Mouse (Mus musculus) limb, embryonic 15.5 days (tissue): Measurements from ENCODE around the gene Sf3a2. TPM values are rescaled to one million over a fixed set of nuclear protein-coding genes. Genes with fewer than 3 reads are reported as not detected.
A peak's percentile ranks its signal among the peaks of the same experiment; 100 is the strongest.

Experiments used
- ATAC-seq: fragments of 200-750 bp; cut with Nextera tagmentation; 2 replicates; pipeline ENCODE4 v1.8.0; 2017; ENCODE audit warnings: low read depth, moderate TSS enrichment; ENCODE audit not compliant: insufficient number of reproducible peaks, low FRiP score, low TSS enrichment
- H3K27ac ChIP-seq: fragments of 300-500 bp; sonication (generic); 2 replicates; pipeline ENCODE4 v1.5.1; 2015; ENCODE audit warnings: moderate library complexity, mild to moderate bottlenecking, inconsistent platforms
- H3K27me3 ChIP-seq: fragments of 300-500 bp; sonication (generic); 2 replicates; pipeline ENCODE4 v1.6.1; 2015; ENCODE audit warnings: inconsistent platforms
- H3K36me3 ChIP-seq: fragments of 300-500 bp; sonication (generic); 2 replicates; pipeline ENCODE4 v1.6.1; 2015; ENCODE audit warnings: inconsistent platforms
- H3K4me1 ChIP-seq: fragments of 300-500 bp; sonication (generic); 2 replicates; pipeline ENCODE4 v1.6.1; 2015; ENCODE audit warnings: inconsistent platforms
- H3K4me2 ChIP-seq: fragments of 300-500 bp; sonication (generic); 2 replicates; pipeline ENCODE4 v1.6.1; 2015; ENCODE audit warnings: mild to moderate bottlenecking, inconsistent platforms
- H3K4me3 ChIP-seq: fragments of 300-500 bp; sonication (generic); 2 replicates; pipeline ENCODE4 v1.5.1; 2015; ENCODE audit warnings: mild to moderate bottlenecking, inconsistent platforms
- H3K9ac ChIP-seq: fragments of 300-500 bp; sonication (generic); 2 replicates; pipeline ENCODE4 v1.6.1; 2015; ENCODE audit warnings: inconsistent platforms
- H3K9me3 ChIP-seq: fragments of 300-500 bp; sonication (generic); 2 replicates; pipeline ENCODE4 v1.6.1; 2016; ENCODE audit warnings: inconsistent platforms
- WGBS: fragments of 180-500 bp; shearing (Covaris S2); methylation state at CpG from one replicate; pipeline ENCODE4 v1.1.7; 2015; 5-methylcytosine and 5-hydroxymethylcytosine counted together
- polyA plus RNA-seq: library from polyadenylated mRNA; unstranded; fragments of >200 nt; fragmentation: Nextera tagmentation; extraction: Ambion mirVana; gene quantifications from 2 replicates; pipeline ENCODE4 v1.2.1, GENCODE M21; 2015

Sf3a2 gene
- polyA plus RNA-seq, result 59.0 and 71.7 TPM in 2 replicates

DNA sequence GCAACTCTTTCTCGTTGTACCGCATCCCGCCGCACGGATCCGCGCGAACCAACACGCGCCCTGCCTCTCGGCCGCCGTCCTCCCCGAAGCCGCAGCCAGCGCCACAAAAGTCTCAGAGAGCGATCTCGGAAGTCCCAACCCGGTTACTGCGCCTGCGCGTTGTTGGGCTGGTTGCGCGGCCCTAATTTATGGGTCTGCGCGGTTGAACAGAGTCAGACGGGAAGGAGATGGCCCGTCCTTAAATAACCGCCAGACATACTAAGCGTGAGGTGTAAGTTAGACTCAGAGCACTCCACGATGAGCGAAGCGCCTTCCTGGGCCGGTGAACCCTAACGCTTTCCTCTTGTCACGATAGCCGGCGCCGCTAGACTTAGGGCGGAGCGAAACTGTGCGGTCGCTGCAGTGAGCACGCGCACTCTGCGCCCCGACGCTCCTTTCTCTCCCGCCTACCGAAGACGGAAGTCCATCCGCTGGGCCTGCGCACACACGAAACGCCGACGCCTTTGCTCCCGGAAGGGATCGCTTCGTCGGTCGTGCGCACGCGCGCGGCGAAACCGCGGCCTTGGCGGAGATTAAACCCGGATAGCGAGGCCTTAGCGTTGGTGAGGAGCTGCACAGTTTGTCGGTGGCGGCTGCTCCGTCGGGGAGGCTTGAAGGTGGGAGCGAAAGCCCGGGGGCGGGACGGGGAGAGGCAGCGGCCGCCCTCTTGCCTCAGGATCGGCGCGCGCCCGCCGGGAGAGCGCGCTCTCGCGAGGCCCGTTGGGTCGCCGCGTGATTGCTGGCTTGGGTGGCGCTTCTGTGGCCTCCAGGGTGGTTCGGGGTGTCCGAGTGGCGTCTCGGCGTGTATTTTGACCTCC is at the start of gene Sf3a2, which contains the start of gene Plekhj1:
TSS of gene Sf3a2 (plus strand) at position 49 of the 857 bp plus-strand sequence.
TSS of gene Plekhj1 (minus strand) at position 477 of the 857 bp plus-strand sequence.
- under 1% methylated on average over 104 of the region's 104 CpGs for WGBS
- ATAC-seq, result peak; percentile 89
- H3K36me3 ChIP-seq, result peaks cover 66% of the 10 kb centered on the region

GRCm38 (mm10) chr10:80748609-80749008 is 49.4 kb upstream of the Sf3a2 start:
- no peak overlapping the region for H3K9ac ChIP-seq

More for the DNA sequence above, at the start of gene Sf3a2, which contains the start of gene Plekhj1:
- no peaks in the 10 kb centered on the region for H3K9me3 ChIP-seq
- peak within 1 kb of the TSS; percentile 98 for H3K27ac ChIP-seq
- peak within 1 kb of the TSS; percentile 93 for H3K4me3 ChIP-seq
- H3K4me2 ChIP-seq, result peak within 1 kb of the TSS; percentile 54
- peaks cover 27% of the 10 kb centered on the region for H3K4me1 ChIP-seq
- H3K27me3 ChIP-seq, result no peaks in the 10 kb centered on the region
- H3K9ac ChIP-seq, result peak within 1 kb of the TSS; percentile 98

DNA sequence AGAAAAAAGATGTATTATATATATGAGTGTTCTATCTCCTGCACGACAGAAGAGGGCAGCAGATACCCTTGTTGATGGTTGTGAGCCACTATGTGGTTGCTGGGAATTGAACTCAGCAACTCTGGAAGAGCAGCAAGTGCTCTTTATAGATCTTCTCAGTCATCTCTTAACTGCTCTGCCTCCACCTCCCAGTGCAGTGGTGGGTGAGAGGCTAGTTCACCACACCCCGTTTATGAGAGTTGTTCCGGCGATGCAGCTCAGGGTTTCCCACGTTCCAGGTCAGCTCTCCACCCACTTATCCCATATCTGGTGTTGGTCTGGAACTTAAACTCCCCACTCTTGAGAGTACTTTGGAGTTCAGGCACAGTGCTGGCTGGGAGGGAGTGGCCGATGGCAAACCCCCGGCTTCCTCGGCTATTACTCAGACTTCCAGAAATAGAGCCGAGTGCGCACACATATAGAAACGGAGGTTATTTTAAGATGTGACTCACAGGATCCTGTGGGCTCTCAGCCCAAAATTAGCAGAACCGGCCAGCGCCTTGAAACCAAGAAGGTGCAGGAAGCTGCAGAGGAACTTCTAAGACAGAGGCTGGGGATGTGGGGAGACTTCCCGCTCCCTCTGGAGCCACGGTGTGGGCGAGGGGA is 46.7 kb upstream of the Sf3a2 start:
- Histone ChIP-seq H3K36me3 (no peaks in the 10 kb centered on the region), H3K4me3 (peak overlapping the region; percentile 27), H3K9me3 (no peaks in the 10 kb centered on the region), H3K4me2 (peak overlapping the region; percentile 48), H3K27ac (peak overlapping the region; percentile 92), H3K9ac (no peak overlapping the region), H3K4me1 (peaks cover 28% of the 10 kb centered on the region), H3K27me3 (no peaks in the 10 kb centered on the region)
- WGBS, result 8% methylated on average over 16 of the region's 16 CpGs
- peak; percentile 72 for ATAC-seq

More at GRCm38 (mm10) chr10:80748609-80749008, 49.4 kb upstream of the Sf3a2 start:
- Histone ChIP-seq H3K4me3 (no peak overlapping the region), H3K4me2 (no peak overlapping the region), H3K4me1 (peaks cover 21% of the 10 kb centered on the region), H3K27me3 (no peaks in the 10 kb centered on the region), H3K9me3 (no peaks in the 10 kb centered on the region), H3K27ac (no peak overlapping the region), H3K36me3 (no peaks in the 10 kb centered on the region)
- ATAC-seq, result no peak
- 7% methylated on average over 6 of the region's 6 CpGs for WGBS

DNA sequence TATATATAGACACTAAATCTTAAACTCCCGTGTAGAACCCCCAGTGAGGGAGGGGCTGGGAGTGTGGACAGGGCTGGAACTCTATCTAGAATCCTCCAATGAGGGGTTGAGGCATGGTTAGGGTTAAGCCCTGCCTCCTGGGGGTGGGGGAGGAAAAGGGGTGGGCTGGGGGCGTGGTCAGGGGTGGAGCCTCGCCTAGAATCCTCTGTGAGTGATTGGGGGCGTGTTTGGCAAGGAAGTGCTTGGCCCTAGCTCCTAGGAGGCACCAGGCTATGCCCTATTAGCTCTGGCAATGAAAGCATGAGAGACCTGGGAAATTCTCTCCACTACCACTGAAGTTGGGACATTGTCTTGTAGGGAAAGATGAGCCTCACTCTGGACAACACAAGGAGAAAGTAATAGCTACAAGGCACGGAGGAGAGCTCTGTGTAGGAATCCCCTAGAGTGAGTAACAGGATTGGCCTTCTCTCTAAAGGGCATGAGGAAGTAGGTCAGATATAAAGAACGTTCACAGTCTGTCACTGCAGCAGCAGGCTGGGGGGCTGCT is 45.8 kb upstream of the Sf3a2 start:
- Histone ChIP-seq H3K27me3 (no peaks in the 10 kb centered on the region), H3K4me2 (peak overlapping the region; percentile 48), H3K36me3 (no peaks in the 10 kb centered on the region), H3K27ac (peak overlapping the region; percentile 92), H3K4me1 (peaks cover 37% of the 10 kb centered on the region), H3K9me3 (no peaks in the 10 kb centered on the region), H3K4me3 (peak overlapping the region; percentile 27), H3K9ac (no peak overlapping the region)
- peak; percentile 49; the same call in 1 of the 2 replicates for ATAC-seq
- WGBS, result 3% methylated on average over 6 of the region's 6 CpGs

GRCm38 (mm10) chr10:80754594-80755290 is 43.3 kb upstream of the Sf3a2 start, which contains the start of gene Dot1l:
Gene Dot1l, plus strand, starts transcription at chr10:80755206.
- Histone ChIP-seq H3K9me3 (no peaks in the 10 kb centered on the region), H3K9ac (peak within 1 kb of the TSS; percentile 87), H3K4me1 (peaks cover 59% of the 10 kb centered on the region), H3K27ac (peak within 1 kb of the TSS; percentile 88), H3K36me3 (no peaks in the 10 kb centered on the region), H3K27me3 (no peaks in the 10 kb centered on the region), H3K4me2 (peak within 1 kb of the TSS; percentile 81), H3K4me3 (peak within 1 kb of the TSS; percentile 95)
- WGBS, result under 1% methylated on average over 45 of the region's 57 CpGs
- ATAC-seq, result peak; percentile 86

- peak overlapping the region; percentile 88 for H3K27ac ChIP-seq
- H3K27me3 ChIP-seq, result no peaks in the 10 kb centered on the region
- H3K4me3 ChIP-seq, result peak overlapping the region; percentile 95
- under 1% methylated on average over 74 of the region's 75 CpGs for WGBS
- no peaks in the 10 kb centered on the region for H3K9me3 ChIP-seq
- no peaks in the 10 kb centered on the region for H3K36me3 ChIP-seq
- H3K9ac ChIP-seq, result peak overlapping the region; percentile 87
- H3K4me2 ChIP-seq, result peak overlapping the region; percentile 81
- ATAC-seq, result no peak
- peaks cover 63% of the 10 kb centered on the region for H3K4me1 ChIP-seq
Measured at GRCm38 (mm10) chr10:80755291-80756015, 42.5 kb upstream of the Sf3a2 start.

GRCm38 (mm10) chr10:80756099-80756498 is 41.9 kb upstream of the Sf3a2 start:
- Histone ChIP-seq H3K9me3 (no peaks in the 10 kb centered on the region), H3K27ac (no peak overlapping the region), H3K9ac (peak overlapping the region; percentile 87), H3K27me3 (no peaks in the 10 kb centered on the region), H3K36me3 (no peaks in the 10 kb centered on the region), H3K4me1 (peaks cover 65% of the 10 kb centered on the region), H3K4me3 (peak overlapping the region; percentile 95), H3K4me2 (peak overlapping the region; percentile 81)
- no peak for ATAC-seq
- WGBS, result 27% methylated on average over 3 of the region's 3 CpGs

GRCm38 (mm10) chr10:80756509-80756908 is 41.5 kb upstream of the Sf3a2 start:
- Histone ChIP-seq H3K4me2 (peak overlapping the region; percentile 81), H3K27me3 (no peaks in the 10 kb centered on the region), H3K9ac (peak overlapping the region; percentile 87), H3K27ac (no peak overlapping the region), H3K9me3 (no peaks in the 10 kb centered on the region), H3K4me1 (peaks cover 63% of the 10 kb centered on the region), H3K36me3 (no peaks in the 10 kb centered on the region), H3K4me3 (peak overlapping the region; percentile 95)
- 55% methylated on average over 2 of the region's 2 CpGs for WGBS
- no peak for ATAC-seq

DNA sequence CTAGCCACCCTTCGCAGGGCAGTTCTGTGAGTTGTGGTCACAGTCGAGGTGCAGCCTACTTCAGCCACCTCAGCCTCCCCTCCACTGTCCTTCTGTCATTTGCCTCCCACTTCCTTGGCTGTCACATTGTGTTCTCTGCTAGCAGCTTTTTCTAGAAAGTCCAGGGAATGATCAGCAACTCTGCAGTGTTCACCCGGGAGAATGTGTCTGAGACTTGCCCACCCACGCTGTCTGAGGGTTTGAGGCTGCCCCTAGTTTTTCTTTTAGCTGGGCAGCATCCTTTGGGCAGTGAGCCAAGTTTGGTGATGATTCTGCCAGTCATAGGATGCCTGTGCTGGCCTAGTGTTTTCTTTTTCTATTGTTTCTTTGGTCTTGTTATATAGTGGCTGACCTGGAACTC is 41.0 kb upstream of the Sf3a2 start:
- H3K27ac ChIP-seq, result no peak overlapping the region
- H3K4me3 ChIP-seq, result peak overlapping the region; percentile 95
- H3K9ac ChIP-seq, result no peak overlapping the region
- H3K9me3 ChIP-seq, result no peaks in the 10 kb centered on the region
- no peaks in the 10 kb centered on the region for H3K36me3 ChIP-seq
- no peaks in the 10 kb centered on the region for H3K27me3 ChIP-seq
- 69% methylated on average over 4 of the region's 4 CpGs for WGBS
- ATAC-seq, result no peak
- H3K4me1 ChIP-seq, result peaks cover 58% of the 10 kb centered on the region
- H3K4me2 ChIP-seq, result peak overlapping the region; percentile 81

DNA sequence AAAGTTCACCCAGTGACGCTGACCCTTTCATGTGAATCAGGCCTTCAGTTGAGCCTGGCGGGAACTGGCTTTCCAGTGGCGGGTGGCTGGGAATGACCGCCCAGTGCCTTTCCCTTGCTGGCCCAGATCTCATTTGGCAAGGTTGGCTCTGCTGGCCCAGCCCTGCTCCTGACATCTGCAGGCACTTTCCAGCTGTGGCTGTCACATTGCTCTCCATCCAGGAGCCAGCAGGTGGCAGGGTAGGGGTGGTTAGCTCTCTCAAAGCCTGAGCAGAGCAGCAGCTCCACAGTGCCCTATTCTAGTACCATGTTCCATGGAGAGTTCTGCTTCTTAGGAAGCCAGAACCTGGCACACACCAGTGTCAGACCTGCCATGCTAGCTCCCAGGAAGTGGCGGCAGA is 40.3 kb upstream of the Sf3a2 start:
- ATAC-seq, result 0 out of 2 replicates have a peak, but pooled peaks have one; percentile 13
- WGBS, result 27% methylated on average over 5 of the region's 5 CpGs

GRCm38 (mm10) chr10:80758651-80759050 is 39.3 kb upstream of the Sf3a2 start:
- Histone ChIP-seq H3K4me2 (no peak overlapping the region), H3K9ac (no peak overlapping the region), H3K9me3 (no peaks in the 10 kb centered on the region), H3K4me1 (peaks cover 55% of the 10 kb centered on the region), H3K4me3 (no peak overlapping the region), H3K27ac (no peak overlapping the region), H3K27me3 (no peaks in the 10 kb centered on the region), H3K36me3 (no peaks in the 10 kb centered on the region)
- WGBS, result 81% methylated on average over 7 of the region's 7 CpGs
- no peak for ATAC-seq

More for the DNA sequence above, 40.3 kb upstream of the Sf3a2 start:
- Histone ChIP-seq H3K27ac (no peak overlapping the region), H3K36me3 (no peaks in the 10 kb centered on the region), H3K9me3 (no peaks in the 10 kb centered on the region), H3K27me3 (no peaks in the 10 kb centered on the region), H3K4me3 (no peak overlapping the region), H3K4me2 (peak overlapping the region; percentile 21; the same call in 1 of the 2 replicates), H3K4me1 (peaks cover 53% of the 10 kb centered on the region), H3K9ac (no peak overlapping the region)
